Mouse (Mus musculus) forebrain, embryonic 14.5 days (tissue): ENCODE measurements around the gene Mob3c. TPM values are rescaled to one million over a fixed set of nuclear protein-coding genes. Genes with fewer than 3 reads are reported as not detected.

Source experiments
- ATAC-seq: fragments of 200-750 bp; cut with Nextera tagmentation; 2 replicates; pipeline ENCODE4 v1.8.0; 2017; ENCODE audit warnings: mild to moderate bottlenecking, moderate library complexity
- DNase-seq: peaks from one replicate; pipeline ENCODE4 v3.0.0-alpha.2; 2015; ENCODE audit warnings: low spot score
- H3K27ac ChIP-seq: fragments of 300-500 bp; sonication (generic); 2 replicates; pipeline ENCODE4 v1.5.1; 2014; ENCODE audit warnings: low read depth, mild to moderate bottlenecking, control low read depth, low read length, moderate library complexity
- H3K27me3 ChIP-seq: fragments of 300-500 bp; sonication (generic); replicated peaks from 2 replicates; pipeline ENCODE4 v1.6.1; 2014; ENCODE audit warnings: low read length, control low read depth, mixed read lengths; ENCODE audit not compliant: control insufficient read depth, insufficient read depth
- H3K36me3 ChIP-seq: fragments of 300-500 bp; sonication (generic); 2 replicates; pipeline ENCODE4 v1.6.1; 2014; ENCODE audit warnings: low read length, control low read depth; ENCODE audit not compliant: control insufficient read depth, insufficient read depth
- H3K4me1 ChIP-seq: fragments of 300-500 bp; sonication (generic); 2 replicates; pipeline ENCODE4 v1.6.1; 2014; ENCODE audit warnings: antibody characterized with exemption, low read length, control low read depth; ENCODE audit not compliant: control insufficient read depth, insufficient read depth
- H3K4me2 ChIP-seq: fragments of 300-500 bp; sonication (generic); 2 replicates; pipeline ENCODE4 v1.6.1; 2014; ENCODE audit warnings: mild to moderate bottlenecking, control low read depth, low read length
- H3K4me3 ChIP-seq: fragments of 300-500 bp; sonication (generic); 2 replicates; pipeline ENCODE4 v1.5.1; 2014; ENCODE audit warnings: low read depth, low read length, control low read depth
- H3K9ac ChIP-seq: fragments of 300-500 bp; sonication (generic); 2 replicates; pipeline ENCODE4 v1.6.1; 2014; ENCODE audit warnings: mild to moderate bottlenecking, low read length, control low read depth, moderate library complexity
- H3K9me3 ChIP-seq: fragments of 300-500 bp; sonication (generic); replicated peaks from 2 replicates; pipeline ENCODE4 v1.6.1; 2016; ENCODE audit warnings: low read length, control low read depth, mixed read lengths; ENCODE audit not compliant: control insufficient read depth
- WGBS: fragments of 180-500 bp; shearing (Covaris S2); extraction: QIAGEN DNeasy Blood & Tissue Kit; methylation state at CpG from one replicate; pipeline ENCODE4 v1.1.7; 2014; 5-methylcytosine and 5-hydroxymethylcytosine counted together
- polyA plus RNA-seq: library from polyadenylated mRNA; unstranded; fragments of >200 nt; fragmentation: Nextera tagmentation; extraction: Ambion mirVana; gene quantifications from 2 replicates; pipeline ENCODE4 v1.2.1, GENCODE M21; 2014

Mob3c gene
- polyA plus RNA-seq, 1 experiment from 2014 or later = 3.1 TPM

GRCm38 (mm10) chr4:115839956-115840355, 12.1 kb downstream of the Mob3c start:
- WGBS = 65% methylated on average over 4 of the region's 4 CpGs
- peaks cover 6% of the 10 kb centered on the region; the same call in 1 of the 2 replicates for H3K4me1 ChIP-seq
- peak overlapping the region; percentile 65 for H3K4me2 ChIP-seq
- H3K4me3 ChIP-seq = peak overlapping the region; percentile 58
- no peak overlapping the region for H3K27ac ChIP-seq
- no peaks in the 10 kb centered on the region for H3K27me3 ChIP-seq
- peak overlapping the region; percentile 72; the same call in 1 of the 2 replicates for H3K9ac ChIP-seq
- H3K9me3 ChIP-seq = no peaks in the 10 kb centered on the region
- DNase-seq = no peak
- ATAC-seq = no peak
- no peaks in the 10 kb centered on the region for H3K36me3 ChIP-seq

- H3K27me3 ChIP-seq = no peaks in the 10 kb centered on the region
- no peak overlapping the region for H3K4me3 ChIP-seq
- no peaks in the 10 kb centered on the region for H3K36me3 ChIP-seq
- ATAC-seq (no peak), DNase-seq (no peak)
- H3K4me2 ChIP-seq = no peak overlapping the region
- H3K27ac ChIP-seq = no peak overlapping the region
- H3K9ac ChIP-seq = no peak overlapping the region
- no peaks in the 10 kb centered on the region for H3K9me3 ChIP-seq
- 95% methylated on average over 4 of the region's 4 CpGs for WGBS
- peaks cover 6% of the 10 kb centered on the region; the same call in 1 of the 2 replicates for H3K4me1 ChIP-seq
Measured at GRCm38 (mm10) chr4:115840842-115841241, 12.9 kb downstream of the Mob3c start.

- H3K4me2 ChIP-seq = no peak overlapping the region
- peaks cover 13% of the 10 kb centered on the region for H3K36me3 ChIP-seq
- H3K9ac ChIP-seq = no peak overlapping the region
- ATAC-seq (no peak), DNase-seq (no peak)
- WGBS = 56% methylated on average over 2 of the region's 2 CpGs
- no peaks in the 10 kb centered on the region; the same call in 1 of the 2 replicates for H3K4me1 ChIP-seq
- no peaks in the 10 kb centered on the region for H3K9me3 ChIP-seq
- no peaks in the 10 kb centered on the region for H3K27me3 ChIP-seq
- no peak overlapping the region for H3K4me3 ChIP-seq
- no peak overlapping the region for H3K27ac ChIP-seq
Measured at GRCm38 (mm10) chr4:115846656-115847055, 18.8 kb downstream of the Mob3c start.

GRCm38 (mm10) chr4:115847377-115847776, 19.5 kb downstream of the Mob3c start:
- peaks cover 17% of the 10 kb centered on the region for H3K36me3 ChIP-seq
- no peak overlapping the region for H3K9ac ChIP-seq
- H3K4me2 ChIP-seq = no peak overlapping the region
- whole genome bisulfite sequencing = 32% methylated on average over 5 of the region's 5 CpGs
- no peaks in the 10 kb centered on the region for H3K27me3 ChIP-seq
- no peaks in the 10 kb centered on the region for H3K9me3 ChIP-seq
- peak; percentile 50 for DNase-seq
- no peak overlapping the region for H3K4me3 ChIP-seq
- H3K4me1 ChIP-seq = no peaks in the 10 kb centered on the region; the same call in 1 of the 2 replicates
- ATAC-seq = no peak
- H3K27ac ChIP-seq = no peak overlapping the region

GRCm38 (mm10) chr4:115848083-115848482, 20.2 kb downstream of the Mob3c start:
- ATAC-seq (no peak), DNase-seq (no peak)
- no peak overlapping the region for H3K9ac ChIP-seq
- no peak overlapping the region for H3K27ac ChIP-seq
- H3K36me3 ChIP-seq = peaks cover 17% of the 10 kb centered on the region
- H3K4me3 ChIP-seq = no peak overlapping the region
- no peak overlapping the region for H3K4me2 ChIP-seq
- H3K4me1 ChIP-seq = no peaks in the 10 kb centered on the region; the same call in 1 of the 2 replicates
- 92% methylated on average over 1 of the region's 1 CpGs for WGBS
- no peaks in the 10 kb centered on the region for H3K27me3 ChIP-seq
- no peaks in the 10 kb centered on the region for H3K9me3 ChIP-seq

- Histone ChIP-seq H3K9ac (no peak overlapping the region), H3K9me3 (no peaks in the 10 kb centered on the region), H3K4me1 (no peaks in the 10 kb centered on the region; the same call in 1 of the 2 replicates), H3K27ac (no peak overlapping the region), H3K4me2 (no peak overlapping the region), H3K36me3 (peaks cover 17% of the 10 kb centered on the region), H3K4me3 (no peak overlapping the region), H3K27me3 (no peaks in the 10 kb centered on the region)
- 81% methylated on average over 8 of the region's 8 CpGs for WGBS
- DNase-seq = no peak
- ATAC-seq = no peak
Measured at GRCm38 (mm10) chr4:115848990-115849677, 21.2 kb downstream of the Mob3c start.

GRCm38 (mm10) chr4:115850111-115850510, 22.2 kb downstream of the Mob3c start:
- Histone ChIP-seq H3K4me2 (no peak overlapping the region), H3K27me3 (no peaks in the 10 kb centered on the region), H3K36me3 (peaks cover 17% of the 10 kb centered on the region), H3K27ac (no peak overlapping the region), H3K9me3 (no peaks in the 10 kb centered on the region), H3K4me1 (peaks cover 3% of the 10 kb centered on the region), H3K9ac (no peak overlapping the region), H3K4me3 (no peak overlapping the region)
- no peak for ATAC-seq
- no peak for DNase-seq
- WGBS = 87% methylated on average over 2 of the region's 2 CpGs

- WGBS = 64% methylated on average over 2 of the region's 2 CpGs
- H3K4me3 ChIP-seq = no peak overlapping the region
- no peaks in the 10 kb centered on the region for H3K9me3 ChIP-seq
- H3K27me3 ChIP-seq = no peaks in the 10 kb centered on the region
- no peak overlapping the region for H3K9ac ChIP-seq
- H3K4me1 ChIP-seq = peaks cover 8% of the 10 kb centered on the region
- ATAC-seq (no peak), DNase-seq (no peak)
- no peak overlapping the region for H3K27ac ChIP-seq
- H3K36me3 ChIP-seq = peaks cover 17% of the 10 kb centered on the region
- no peak overlapping the region for H3K4me2 ChIP-seq
Measured at GRCm38 (mm10) chr4:115850631-115851030, 22.7 kb downstream of the Mob3c start.

- Histone ChIP-seq H3K27me3 (no peaks in the 10 kb centered on the region), H3K4me2 (no peak overlapping the region), H3K4me3 (no peak overlapping the region), H3K27ac (no peak overlapping the region), H3K36me3 (peaks cover 17% of the 10 kb centered on the region), H3K4me1 (peaks cover 10% of the 10 kb centered on the region), H3K9me3 (no peaks in the 10 kb centered on the region), H3K9ac (no peak overlapping the region)
- WGBS = 86% methylated on average over 6 of the region's 6 CpGs
- no peak for DNase-seq
- no peak for ATAC-seq
Measured at GRCm38 (mm10) chr4:115851569-115851968, 23.7 kb downstream of the Mob3c start.
